Mouse (Mus musculus): ENCODE data around the gene Mat2a. TPM values are rescaled to one million over a fixed set of nuclear protein-coding genes. Genes with fewer than 3 reads are reported as not detected.
"Not testable (repeated sequence)": the region's sequence is repeated elsewhere in the genome, so short reads cannot be mapped to it uniquely, and the experiment has no call there.

The Mat2a gene
- polyA plus RNA-seq (2015; fragmentation: Nextera tagmentation; extraction: Ambion mirVana), result 341 and 365 TPM in 2 replicates

- Histone ChIP-seq H3K4me1 (peaks cover 41% of the 10 kb centered on the region), H3K4me3 (replicated peaks) (peak within 1 kb of the TSS; percentile 98), H3K9ac (replicated peaks) (peak within 1 kb of the TSS; percentile 100), H3K9me3 (replicated peaks) (no peaks in the 10 kb centered on the region), H3K27me3 (replicated peaks) (no peaks in the 10 kb centered on the region), H3K4me2 (peak within 1 kb of the TSS; percentile 79), H3K27ac (replicated peaks) (peak within 1 kb of the TSS; percentile 100), H3K36me3 (peaks cover 25% of the 10 kb centered on the region)
- peak; percentile 90 for ATAC-seq (ENCODE audit: low FRiP score)
- WGBS, result under 1% methylated on average over 77 of the region's 77 CpGs
Measured at GRCm38 (mm10) chr6:72439355-72440185, at the start of gene Mat2a. TSS of gene Mat2a (minus strand) at chr6:72439558.

- no peaks in the 10 kb centered on the region for H3K9me3 ChIP-seq (replicated peaks)
- no peak overlapping the region for H3K9ac ChIP-seq (replicated peaks)
- no peaks in the 10 kb centered on the region for H3K4me1 ChIP-seq
- no peak for ATAC-seq (ENCODE audit: low FRiP score)
- H3K27me3 ChIP-seq (replicated peaks), result no peaks in the 10 kb centered on the region
- H3K4me3 ChIP-seq (replicated peaks), result no peak overlapping the region
- no peak overlapping the region for H3K4me2 ChIP-seq
- H3K36me3 ChIP-seq, result no peaks in the 10 kb centered on the region
- no peak overlapping the region for H3K27ac ChIP-seq (replicated peaks)
- WGBS, result 79% methylated on average over 3 of the region's 3 CpGs
Measured at GRCm38 (mm10) chr6:72488850-72489249, 49.5 kb upstream of the Mat2a start.

DNA sequence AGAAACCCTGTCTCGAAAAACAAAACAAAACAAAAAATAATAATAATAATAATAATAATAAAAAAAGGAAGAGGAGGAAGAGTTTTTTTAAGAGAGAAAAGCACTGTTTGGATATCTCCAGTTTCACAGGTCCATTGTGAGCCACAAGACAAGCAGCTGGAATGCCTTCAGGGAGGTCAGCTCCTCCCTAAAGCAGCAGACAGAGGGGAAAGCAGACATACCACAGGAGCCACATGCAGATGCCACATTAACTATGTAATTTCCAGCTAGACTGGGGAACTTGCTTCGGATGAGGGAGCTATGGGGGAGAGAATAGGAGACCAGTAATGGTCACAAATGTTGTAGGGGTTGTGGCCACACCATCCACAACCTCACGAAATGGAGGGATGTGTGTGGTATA, 47.9 kb upstream of the Mat2a start:
- Histone ChIP-seq H3K4me1 (no peaks in the 10 kb centered on the region), H3K9me3 (replicated peaks) (no peaks in the 10 kb centered on the region), H3K9ac (replicated peaks) (no peak overlapping the region), H3K27me3 (replicated peaks) (no peaks in the 10 kb centered on the region), H3K4me3 (replicated peaks) (no peak overlapping the region), H3K4me2 (no peak overlapping the region), H3K36me3 (no peaks in the 10 kb centered on the region), H3K27ac (replicated peaks) (no peak overlapping the region)
- 72% methylated on average over 3 of the region's 3 CpGs for WGBS
- ATAC-seq (ENCODE audit: low FRiP score), result no peak

- Histone ChIP-seq H3K4me2 (no peak overlapping the region), H3K9ac (replicated peaks) (no peak overlapping the region), H3K27ac (replicated peaks) (no peak overlapping the region), H3K27me3 (replicated peaks) (no peaks in the 10 kb centered on the region), H3K36me3 (no peaks in the 10 kb centered on the region), H3K4me3 (replicated peaks) (no peak overlapping the region), H3K9me3 (replicated peaks) (no peaks in the 10 kb centered on the region), H3K4me1 (no peaks in the 10 kb centered on the region)
- WGBS, result 92% methylated on average over 6 of the region's 6 CpGs
- no peak for ATAC-seq (ENCODE audit: low FRiP score)
Measured at GRCm38 (mm10) chr6:72486307-72486706, 46.9 kb upstream of the Mat2a start.

GRCm38 (mm10) chr6:72484887-72485286, 45.5 kb upstream of the Mat2a start:
- H3K9ac ChIP-seq (replicated peaks), result no peak overlapping the region
- no peak overlapping the region for H3K4me3 ChIP-seq (replicated peaks)
- no peak overlapping the region for H3K27ac ChIP-seq (replicated peaks)
- no peak overlapping the region for H3K4me2 ChIP-seq
- H3K27me3 ChIP-seq (replicated peaks), result no peaks in the 10 kb centered on the region
- 89% methylated on average over 4 of the region's 4 CpGs for WGBS
- H3K4me1 ChIP-seq, result no peaks in the 10 kb centered on the region
- H3K36me3 ChIP-seq, result no peaks in the 10 kb centered on the region
- H3K9me3 ChIP-seq (replicated peaks), result no peaks in the 10 kb centered on the region
- ATAC-seq (ENCODE audit: low FRiP score), result no peak

DNA sequence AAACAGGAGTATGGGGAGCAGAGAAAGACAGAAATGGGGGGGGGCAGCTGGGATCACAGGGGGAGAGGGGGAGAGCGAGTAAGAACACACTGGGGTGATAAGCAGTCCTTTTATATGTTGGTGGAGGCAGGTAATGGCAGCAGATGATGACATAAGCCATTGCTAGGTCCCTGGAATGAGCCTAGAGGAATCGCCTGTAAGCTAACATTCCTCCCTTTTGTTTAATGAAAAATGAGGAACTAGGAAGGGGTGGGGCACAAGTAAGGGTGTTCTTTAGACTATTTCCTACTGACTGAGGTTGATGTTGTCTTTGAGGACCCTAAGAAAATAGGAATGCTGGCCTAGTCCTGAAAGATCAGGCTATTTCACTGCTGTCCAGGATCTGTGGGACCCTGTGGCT, 42.8 kb upstream of the Mat2a start:
- Histone ChIP-seq H3K4me3 (replicated peaks) (no peak overlapping the region), H3K4me1 (no peaks in the 10 kb centered on the region), H3K27ac (replicated peaks) (no peak overlapping the region), H3K27me3 (replicated peaks) (no peaks in the 10 kb centered on the region), H3K9ac (replicated peaks) (no peak overlapping the region), H3K9me3 (replicated peaks) (no peaks in the 10 kb centered on the region), H3K36me3 (no peaks in the 10 kb centered on the region), H3K4me2 (no peak overlapping the region)
- ATAC-seq (ENCODE audit: low FRiP score), result no peak
- 80% methylated on average over 2 of the region's 2 CpGs for WGBS

GRCm38 (mm10) chr6:72480422-72480702, 41.0 kb upstream of the Mat2a start:
- Histone ChIP-seq H3K4me1 (no peaks in the 10 kb centered on the region), H3K4me3 (replicated peaks) (no peak overlapping the region), H3K27ac (replicated peaks) (no peak overlapping the region), H3K9me3 (replicated peaks) (no peaks in the 10 kb centered on the region), H3K36me3 (no peaks in the 10 kb centered on the region), H3K9ac (replicated peaks) (no peak overlapping the region), H3K27me3 (replicated peaks) (no peaks in the 10 kb centered on the region), H3K4me2 (no peak overlapping the region)
- ATAC-seq (ENCODE audit: low FRiP score), result no peak
- WGBS, result 92% methylated on average over 2 of the region's 2 CpGs

DNA sequence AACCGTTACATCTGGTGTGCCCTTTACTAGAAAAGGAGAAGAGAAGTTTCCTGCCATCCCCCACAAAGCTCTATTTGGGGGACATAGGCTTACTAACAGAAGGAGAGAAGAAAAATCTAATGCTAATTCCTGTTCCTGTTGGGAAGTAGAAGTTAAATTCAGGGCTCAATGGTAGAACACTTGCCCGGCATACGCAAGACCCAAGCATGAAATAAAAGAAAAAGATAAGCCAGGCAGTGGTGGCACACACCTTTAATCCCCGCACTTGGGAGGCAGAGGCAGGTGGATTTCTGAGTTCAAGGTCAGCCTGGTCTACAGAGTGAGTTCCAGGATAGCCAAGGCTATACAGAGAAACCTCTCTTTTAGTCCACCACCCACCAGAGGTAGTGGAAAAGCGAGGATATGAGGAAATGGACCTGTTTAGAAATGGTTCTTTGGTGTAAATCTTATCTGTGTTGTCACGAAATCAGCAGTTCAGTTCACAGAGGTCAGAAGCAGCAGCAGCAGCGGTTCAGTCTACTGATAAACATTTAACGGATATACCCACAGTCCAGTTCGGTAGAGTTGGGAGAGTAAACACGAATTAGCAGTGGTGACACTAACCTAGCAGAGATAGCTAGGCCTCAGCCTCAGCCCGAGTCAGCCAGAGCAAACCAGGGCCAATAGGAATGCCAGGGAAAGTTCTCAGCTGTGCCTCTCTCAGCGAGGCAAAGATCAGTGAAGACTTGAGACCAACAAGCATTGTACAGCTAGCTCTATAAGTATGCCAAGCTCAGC, 40.5 kb upstream of the Mat2a start:
- ATAC-seq (ENCODE audit: low FRiP score), result no peak
- Histone ChIP-seq H3K9me3 (replicated peaks) (no peaks in the 10 kb centered on the region), H3K9ac (replicated peaks) (no peak overlapping the region), H3K4me3 (replicated peaks) (no peak overlapping the region), H3K27me3 (replicated peaks) (no peaks in the 10 kb centered on the region), H3K4me1 (no peaks in the 10 kb centered on the region), H3K36me3 (no peaks in the 10 kb centered on the region), H3K27ac (replicated peaks) (no peak overlapping the region), H3K4me2 (no peak overlapping the region)
- WGBS, result 90% methylated on average over 12 of the region's 12 CpGs

GRCm38 (mm10) chr6:72478691-72479090, 39.3 kb upstream of the Mat2a start:
- 90% methylated on average over 3 of the region's 3 CpGs for WGBS
- H3K9me3 ChIP-seq (replicated peaks); H3K4me1 ChIP-seq; H3K4me2 ChIP-seq; H3K36me3 ChIP-seq; H3K27ac ChIP-seq (replicated peaks); H3K27me3 ChIP-seq (replicated peaks); ATAC-seq (ENCODE audit: low FRiP score); H3K4me3 ChIP-seq (replicated peaks); H3K9ac ChIP-seq (replicated peaks): not testable (repeated sequence)

DNA sequence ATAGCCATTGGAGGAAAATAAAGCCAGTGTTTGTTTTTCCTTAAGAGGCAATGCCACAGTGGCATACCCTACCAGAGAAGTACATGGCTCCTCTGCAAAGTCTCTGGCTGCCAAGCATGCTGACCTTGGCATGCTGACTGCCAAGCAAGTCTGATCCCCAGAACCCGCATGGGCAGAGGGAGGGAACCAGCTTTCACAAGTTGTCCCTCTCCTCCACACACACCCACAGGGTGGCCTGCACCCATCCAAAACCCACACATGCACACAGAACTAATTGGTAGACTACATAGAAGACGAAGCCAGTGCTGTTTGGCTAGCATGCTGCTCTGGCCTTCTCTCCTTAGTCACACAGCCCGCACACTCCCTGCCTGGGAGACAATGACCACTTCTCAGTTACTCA, 38.3 kb upstream of the Mat2a start:
- Histone ChIP-seq H3K4me2 (no peak overlapping the region), H3K9me3 (replicated peaks) (no peaks in the 10 kb centered on the region), H3K9ac (replicated peaks) (no peak overlapping the region), H3K27me3 (replicated peaks) (no peaks in the 10 kb centered on the region), H3K27ac (replicated peaks) (no peak overlapping the region), H3K4me1 (no peaks in the 10 kb centered on the region), H3K36me3 (no peaks in the 10 kb centered on the region), H3K4me3 (replicated peaks) (no peak overlapping the region)
- WGBS, result 85% methylated on average over 3 of the region's 3 CpGs
- ATAC-seq (ENCODE audit: low FRiP score), result no peak

DNA sequence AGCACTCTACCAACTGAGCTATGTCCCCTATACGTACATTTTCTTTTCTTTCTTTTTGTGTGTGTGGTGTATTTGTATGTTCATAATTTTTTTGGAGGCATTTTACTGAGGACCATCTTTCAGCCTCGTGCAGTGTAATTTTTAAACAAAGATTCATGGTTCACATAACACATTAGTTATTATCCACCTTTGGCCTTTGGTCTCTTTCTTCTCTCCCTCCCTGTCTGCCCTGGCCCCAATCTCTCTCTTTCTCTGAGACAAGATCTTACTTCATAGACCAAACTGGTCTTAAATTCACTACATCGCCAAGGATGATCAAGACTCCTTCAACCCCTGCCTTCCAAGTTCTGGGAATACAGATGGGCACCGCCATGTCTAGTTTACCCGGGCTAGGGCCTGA, 37.5 kb upstream of the Mat2a start:
- WGBS, result 94% methylated on average over 5 of the region's 5 CpGs
- no peaks in the 10 kb centered on the region for H3K9me3 ChIP-seq (replicated peaks)
- H3K27ac ChIP-seq (replicated peaks), result no peak overlapping the region
- no peak for ATAC-seq (ENCODE audit: low FRiP score)
- H3K36me3 ChIP-seq, result no peaks in the 10 kb centered on the region
- no peaks in the 10 kb centered on the region for H3K4me1 ChIP-seq
- H3K4me2 ChIP-seq, result no peak overlapping the region
- H3K4me3 ChIP-seq (replicated peaks), result no peak overlapping the region
- H3K27me3 ChIP-seq (replicated peaks), result no peaks in the 10 kb centered on the region
- no peak overlapping the region for H3K9ac ChIP-seq (replicated peaks)
